Mouse (Mus musculus): Measurements from ENCODE around the gene Sh3yl1. TPM values are rescaled to one million over a fixed set of nuclear protein-coding genes. Genes with fewer than 3 reads are reported as not detected.

Sh3yl1 gene
- total RNA-seq, 2 experiments from 2014 or later: 14.4 to 16.8 TPM

DNA sequence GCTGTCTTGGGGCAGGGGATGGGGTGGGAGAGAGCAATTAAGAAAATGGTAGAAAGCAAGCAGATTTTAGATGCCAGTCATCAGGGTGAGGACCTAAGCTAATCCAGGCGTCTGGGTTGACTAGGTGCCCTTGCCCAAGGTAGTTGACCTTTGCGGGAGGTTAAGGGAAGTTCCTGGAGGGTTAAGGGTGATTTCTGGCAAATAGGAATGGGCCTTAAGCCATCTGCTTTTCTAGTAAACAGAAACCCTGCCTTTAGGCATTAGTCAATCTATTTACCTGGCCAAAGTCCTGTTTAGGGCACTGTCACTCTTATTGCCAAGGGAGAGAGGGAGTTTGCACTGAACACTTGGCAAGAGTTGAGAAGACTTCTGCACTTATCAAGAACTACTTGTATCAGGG lies 25.4 kb downstream of the Sh3yl1 start:
- DNase-seq (ENCODE audit: low spot score in 2 of 2): no peak
- intact Hi-C loops (cut with DNase I): no loop called here

DNA sequence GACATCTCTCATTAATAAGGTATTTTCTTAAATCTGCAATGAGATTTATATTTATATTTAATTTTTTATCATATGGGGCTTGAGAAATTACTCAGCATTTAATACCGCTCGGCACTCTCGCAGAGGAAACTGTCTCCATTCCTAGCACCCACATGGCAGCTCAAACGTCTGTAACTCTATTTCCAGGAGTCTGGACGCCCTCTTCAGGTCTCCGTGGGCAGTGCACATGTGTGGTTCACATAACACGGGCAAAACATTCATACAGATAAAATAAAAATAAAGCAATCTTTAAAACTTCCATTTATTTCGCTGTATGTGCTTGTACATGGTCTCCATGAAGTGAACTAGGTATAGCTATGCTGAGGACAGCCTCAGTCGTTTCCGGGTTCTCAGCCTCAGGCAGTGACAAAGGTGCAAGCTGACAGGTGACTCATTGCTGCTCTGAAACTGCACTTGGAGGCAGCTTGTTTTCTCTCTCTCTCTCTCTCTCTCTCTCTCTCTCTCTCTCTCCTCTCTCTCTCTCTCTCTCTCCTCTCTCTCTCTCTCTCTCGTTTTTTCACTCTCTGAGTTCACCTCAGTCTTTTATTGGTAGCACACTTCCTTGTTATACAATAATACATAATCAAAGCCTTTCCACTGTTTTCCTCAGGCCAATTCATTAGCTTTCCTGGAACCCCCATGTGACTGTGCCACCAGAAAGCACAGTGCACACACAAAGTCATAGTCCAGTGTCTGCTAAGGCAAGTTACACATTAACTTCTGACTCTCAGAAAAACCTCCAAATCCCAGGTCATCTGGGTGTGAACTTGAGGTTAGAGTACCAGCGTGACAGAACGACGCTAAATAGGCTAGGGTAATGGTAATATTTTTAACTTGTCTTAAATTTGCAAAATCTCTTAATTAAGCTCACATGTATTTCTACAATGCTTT lies 31.9 kb downstream of the Sh3yl1 start:
- DNase-seq (ENCODE audit: low spot score in 2 of 2): no peak
- intact Hi-C loops (cut with DNase I): no loop called here

DNA sequence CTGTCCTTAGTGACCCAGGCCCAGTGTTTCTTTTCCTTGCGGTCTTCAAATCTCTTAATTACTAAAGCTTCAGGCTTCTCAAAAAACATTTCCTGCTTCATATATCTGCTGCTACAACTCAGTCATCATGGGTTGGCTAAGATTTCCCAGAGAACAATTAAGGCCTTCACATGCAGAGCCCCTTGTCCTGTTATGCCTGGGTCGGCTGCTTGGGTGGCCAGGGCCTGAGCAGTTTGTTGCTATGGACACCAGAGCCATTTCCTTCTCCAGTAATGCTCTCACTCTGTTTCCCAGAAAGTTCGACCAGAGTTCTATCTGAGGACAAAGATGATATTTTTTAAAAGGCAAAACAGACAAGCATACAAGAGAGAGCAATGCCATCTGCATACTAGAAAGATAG lies 32.7 kb downstream of the Sh3yl1 start:
- no peak for DNase-seq (ENCODE audit: low spot score in 2 of 2)
- intact Hi-C loops (cut with DNase I): no loop called here

DNA sequence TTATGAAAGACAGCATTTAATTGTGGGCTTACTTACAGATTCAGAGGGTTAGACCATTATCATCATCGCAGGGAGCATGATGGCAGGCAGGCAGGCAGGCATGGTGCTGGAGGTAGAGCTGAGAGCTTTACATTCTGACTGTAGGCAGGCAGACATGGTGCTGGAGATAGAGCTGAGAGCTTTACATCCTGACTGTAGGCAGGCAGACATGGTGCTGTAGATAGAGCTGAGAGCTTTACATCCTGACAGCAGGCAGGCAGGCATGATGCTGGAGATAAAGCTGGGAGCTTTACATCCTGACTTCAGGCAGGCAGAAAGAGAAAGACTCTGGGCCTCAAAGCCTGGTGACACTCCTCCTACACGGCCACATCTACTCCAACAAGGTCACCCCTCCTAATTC lies 59.2 kb downstream of the Sh3yl1 start:
- intact Hi-C loops (cut with DNase I): no loop called here
- DNase-seq (ENCODE audit: low spot score in 2 of 2): no peak

DNA sequence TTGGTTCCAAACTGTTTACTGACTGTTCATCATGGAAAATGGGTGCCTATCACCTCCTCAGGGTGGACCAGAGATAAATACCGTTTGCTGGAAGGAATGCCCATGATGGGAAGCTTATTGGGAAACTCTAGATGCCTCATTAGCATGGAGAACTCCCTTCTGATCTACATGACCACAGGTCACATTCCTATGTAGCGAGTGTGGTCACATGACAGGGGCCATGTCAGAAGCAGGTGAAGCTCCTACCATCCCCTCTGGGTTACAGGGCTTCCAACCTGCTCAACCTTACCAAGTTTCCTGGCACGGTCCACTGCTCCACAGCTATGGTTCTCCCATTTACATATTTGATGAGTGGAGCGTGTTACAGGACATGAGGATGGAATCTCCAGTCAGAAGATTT lies 92.3 kb downstream of the Sh3yl1 start:
- DNase-seq (ENCODE audit: low spot score in 2 of 2): no peak
- intact Hi-C loops (cut with DNase I): loop anchor here (10.0 kb wide), 1 partner anchor 99 kb away; no protein-coding TSS in a partner anchor

DNA sequence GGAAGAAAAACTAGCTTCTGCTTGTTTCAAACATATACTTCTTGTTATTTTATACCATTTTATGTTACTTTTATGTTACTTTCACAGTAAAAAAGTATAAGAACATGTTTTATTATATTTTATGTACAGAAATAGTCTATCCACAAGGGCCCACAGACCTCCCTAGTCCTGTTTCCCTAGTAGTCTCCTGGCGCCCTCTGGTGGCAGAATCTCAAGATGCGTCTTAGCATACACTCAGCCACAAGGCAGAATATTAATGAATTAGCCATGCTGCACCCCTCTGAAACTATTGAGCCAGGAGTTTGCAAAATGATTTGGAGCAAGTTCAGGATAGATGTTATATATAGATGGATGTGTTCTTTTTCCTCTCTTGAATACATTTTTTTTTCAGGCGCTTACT lies 93.5 kb downstream of the Sh3yl1 start:
- DNase-seq (ENCODE audit: low spot score in 2 of 2): peak; percentile 69 to 85
- intact Hi-C loops (cut with DNase I): loop anchor here (1.0 to 10.0 kb wide), 2 partner anchors 100 to 408 kb away; no protein-coding TSS in a partner anchor

DNA sequence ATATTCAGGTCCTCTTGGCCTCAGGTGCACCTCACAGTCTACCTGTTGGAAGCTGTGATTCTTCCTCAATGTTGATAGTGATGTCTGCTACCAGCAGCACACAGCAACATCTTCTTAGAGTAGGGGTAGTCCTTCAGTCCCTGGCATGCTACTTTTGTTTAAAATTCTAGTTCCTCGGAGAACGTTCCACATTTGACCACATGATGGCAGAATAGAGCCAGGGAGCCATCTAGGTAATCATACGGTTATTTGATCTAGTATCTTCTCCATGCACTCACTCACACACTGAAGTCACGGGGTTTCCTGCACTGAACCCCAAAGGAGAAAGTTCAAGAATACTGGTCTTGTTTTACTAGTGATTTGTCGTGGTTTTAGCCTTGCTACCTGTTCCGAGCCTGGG lies 96.7 kb downstream of the Sh3yl1 start:
- intact Hi-C loops (cut with DNase I): loop anchor here (10.0 kb wide), 1 partner anchor 103 kb away; no protein-coding TSS in a partner anchor
- DNase-seq (ENCODE audit: low spot score in 2 of 2): peak; percentile 23 to 45

Other genes with a start within 250 kb of the Sh3yl1 start
- 1 to 10 TPM; 1.7 to 3.4 TPM for gene Alkal2, start 27.3 kb upstream of the Sh3yl1 start, total RNA-seq (2021)
- 10 to 100 TPM; 51.2 to 54.3 TPM for gene Acp1, start 79 bp upstream of the Sh3yl1 start, total RNA-seq (2021)
- not detected for gene Fam110c, start 162.2 kb downstream of the Sh3yl1 start, total RNA-seq (2021)